Mouse (Mus musculus): Measurements from ENCODE around the gene Llgl2.

Gene Llgl2

GRCm38 (mm10) chr11:115877174-115877755 is 53.4 kb downstream of the Llgl2 start:
- in situ Hi-C loops (cut with MseI, MboI) = no loop called here

GRCm38 (mm10) chr11:115878071-115878470 is 54.2 kb downstream of the Llgl2 start:
- in situ Hi-C loops (cut with MseI, MboI) = no loop called here

- in situ Hi-C loops (cut with MseI, MboI) = no loop called here
Observed at GRCm38 (mm10) chr11:115881002-115881401, 57.2 kb downstream of the Llgl2 start.

GRCm38 (mm10) chr11:115883251-115883650 is 59.4 kb downstream of the Llgl2 start:
- in situ Hi-C loops (cut with MseI, MboI) = no loop called here

- in situ Hi-C loops (cut with MseI, MboI) = no loop called here
Observed at GRCm38 (mm10) chr11:115884361-115884760, 60.5 kb downstream of the Llgl2 start.

GRCm38 (mm10) chr11:115885281-115885680 is 61.4 kb downstream of the Llgl2 start:
- in situ Hi-C loops (cut with MseI, MboI) = no loop called here

- in situ Hi-C loops (cut with MseI, MboI) = no loop called here
Observed at GRCm38 (mm10) chr11:115886446-115886845, 62.6 kb downstream of the Llgl2 start.

GRCm38 (mm10) chr11:115888020-115888419 is 64.2 kb downstream of the Llgl2 start:
- in situ Hi-C loops (cut with MseI, MboI) = no loop called here

- in situ Hi-C loops (cut with MseI, MboI) = no loop called here
Observed at GRCm38 (mm10) chr11:115889159-115889558, 65.3 kb downstream of the Llgl2 start.

GRCm38 (mm10) chr11:115892213-115892612 is 68.4 kb downstream of the Llgl2 start:
- in situ Hi-C loops (cut with MseI, MboI) = no loop called here

- in situ Hi-C loops (cut with MseI, MboI) = no loop called here
Observed at GRCm38 (mm10) chr11:115893071-115893470, 69.2 kb downstream of the Llgl2 start.

GRCm38 (mm10) chr11:115894755-115895520 is 71.1 kb downstream of the Llgl2 start:
- in situ Hi-C loops (cut with MseI, MboI) = no loop called here

GRCm38 (mm10) chr11:115898446-115898845 is 74.6 kb downstream of the Llgl2 start:
- in situ Hi-C loops (cut with MseI, MboI) = no loop called here

GRCm38 (mm10) chr11:115898886-115899285 is 75.0 kb downstream of the Llgl2 start:
- in situ Hi-C loops (cut with MseI, MboI) = no loop called here

GRCm38 (mm10) chr11:115899486-115900266 is 75.8 kb downstream of the Llgl2 start, which contains the start of gene Smim5:
Gene Smim5, plus strand, starts transcription at chr11:115899966.
- in situ Hi-C loops (cut with MseI, MboI) = no loop called here

- in situ Hi-C loops (cut with MseI, MboI) = no loop called here
Observed at GRCm38 (mm10) chr11:115900561-115901337, 76.9 kb downstream of the Llgl2 start.

GRCm38 (mm10) chr11:115901338-115902161 is 77.7 kb downstream of the Llgl2 start:
- in situ Hi-C loops (cut with MseI, MboI) = no loop called here

- in situ Hi-C loops (cut with MseI, MboI) = no loop called here
Observed at GRCm38 (mm10) chr11:115902177-115902576, 78.3 kb downstream of the Llgl2 start.

GRCm38 (mm10) chr11:115902831-115903230 is 79.0 kb downstream of the Llgl2 start:
- in situ Hi-C loops (cut with MseI, MboI) = no loop called here

GRCm38 (mm10) chr11:115903384-115904230 is 79.8 kb downstream of the Llgl2 start:
- in situ Hi-C loops (cut with MseI, MboI) = no loop called here
